Mouse (Mus musculus): ENCODE measurements around the gene Lypd3. TPM values are rescaled to one million over a fixed set of nuclear protein-coding genes. Genes with fewer than 3 reads are reported as not detected.
"Not testable (repeated sequence)": the region's sequence is repeated elsewhere in the genome, so short reads cannot be mapped to it uniquely, and the experiment has no call there.

Lypd3 gene
- polyA plus RNA-seq, 1 experiment from 2014 or later, result 0.05 TPM

- Histone ChIP-seq H3K27ac (ENCODE audit: low read length) (peak within 1 kb of the TSS; percentile 53), H3K27me3 (ENCODE audit: control insufficient read depth, insufficient read depth, low read depth, low read length) (peaks cover 11% of the 10 kb centered on the region), H3K4me1 (ENCODE audit: control insufficient read depth, low read depth, low read length) (peaks cover 22% of the 10 kb centered on the region), H3K9me3 (replicated peaks; ENCODE audit: control insufficient read depth, low read length) (no peaks in the 10 kb centered on the region), H3K9ac (ENCODE audit: low read depth, low read length) (peak within 1 kb of the TSS; percentile 67), H3K4me2 (ENCODE audit: low read depth, low read length) (peak within 1 kb of the TSS; percentile 86), H3K4me3 (ENCODE audit: low read depth, low read length) (peak within 1 kb of the TSS; percentile 72), H3K36me3 (ENCODE audit: control insufficient read depth, insufficient read depth) (no peaks in the 10 kb centered on the region)
- 3% methylated on average over 26 of the region's 27 CpGs for WGBS (ENCODE audit: insufficient replicate concordance)
- ATAC-seq (ENCODE audit: low read depth), result peak; percentile 48
Observed at GRCm38 (mm10) chr7:24610144-24610878, 26.0 kb upstream of the Lypd3 start, which contains the start of gene Phldb3. Gene Phldb3 (plus strand): TSS chr7:24610763.

GRCm38 (mm10) chr7:24610879-24611494, 25.4 kb upstream of the Lypd3 start:
- peaks cover 22% of the 10 kb centered on the region for H3K4me1 ChIP-seq (ENCODE audit: control insufficient read depth, low read depth, low read length)
- peak; percentile 72 for ATAC-seq (ENCODE audit: low read depth)
- H3K4me2 ChIP-seq (ENCODE audit: low read depth, low read length), result peak overlapping the region; percentile 86
- H3K27ac ChIP-seq (ENCODE audit: low read length), result peak overlapping the region; percentile 53
- H3K9ac ChIP-seq (ENCODE audit: low read depth, low read length), result peak overlapping the region; percentile 67
- WGBS (ENCODE audit: insufficient replicate concordance), result under 1% methylated on average over 36 of the region's 36 CpGs
- H3K36me3 ChIP-seq (ENCODE audit: control insufficient read depth, insufficient read depth), result no peaks in the 10 kb centered on the region
- peaks cover 11% of the 10 kb centered on the region for H3K27me3 ChIP-seq (ENCODE audit: control insufficient read depth, insufficient read depth, low read depth, low read length)
- H3K4me3 ChIP-seq (ENCODE audit: low read depth, low read length), result peak overlapping the region; percentile 72
- H3K9me3 ChIP-seq (replicated peaks; ENCODE audit: control insufficient read depth, low read length), result no peaks in the 10 kb centered on the region

- no peak overlapping the region for H3K27ac ChIP-seq (ENCODE audit: low read length)
- H3K36me3 ChIP-seq (ENCODE audit: control insufficient read depth, insufficient read depth), result no peaks in the 10 kb centered on the region
- peaks cover 11% of the 10 kb centered on the region for H3K27me3 ChIP-seq (ENCODE audit: control insufficient read depth, insufficient read depth, low read depth, low read length)
- H3K4me2 ChIP-seq (ENCODE audit: low read depth, low read length), result peak overlapping the region; percentile 86
- no peaks in the 10 kb centered on the region for H3K9me3 ChIP-seq (replicated peaks; ENCODE audit: control insufficient read depth, low read length)
- peak overlapping the region; percentile 67 for H3K9ac ChIP-seq (ENCODE audit: low read depth, low read length)
- H3K4me3 ChIP-seq (ENCODE audit: low read depth, low read length), result peak overlapping the region; percentile 72
- no peak for ATAC-seq (ENCODE audit: low read depth)
- WGBS (ENCODE audit: insufficient replicate concordance), result 12% methylated on average over 7 of the region's 7 CpGs
- peaks cover 22% of the 10 kb centered on the region for H3K4me1 ChIP-seq (ENCODE audit: control insufficient read depth, low read depth, low read length)
Observed at GRCm38 (mm10) chr7:24611709-24612108, 24.6 kb upstream of the Lypd3 start.

- no peak for ATAC-seq (ENCODE audit: low read depth)
Observed at GRCm38 (mm10) chr7:24612308-24612910, 23.9 kb upstream of the Lypd3 start.

GRCm38 (mm10) chr7:24614816-24615215, 21.5 kb upstream of the Lypd3 start:
- no peak overlapping the region for H3K4me2 ChIP-seq (ENCODE audit: low read depth, low read length)
- H3K36me3 ChIP-seq (ENCODE audit: control insufficient read depth, insufficient read depth), result no peaks in the 10 kb centered on the region; the same call in 1 of the 2 replicates
- H3K27me3 ChIP-seq (ENCODE audit: control insufficient read depth, insufficient read depth, low read depth, low read length), result peaks cover 11% of the 10 kb centered on the region
- WGBS (ENCODE audit: insufficient replicate concordance), result 46% methylated on average over 13 of the region's 13 CpGs
- H3K4me1 ChIP-seq (ENCODE audit: control insufficient read depth, low read depth, low read length), result peaks cover 20% of the 10 kb centered on the region
- no peak overlapping the region for H3K4me3 ChIP-seq (ENCODE audit: low read depth, low read length)
- no peak for ATAC-seq (ENCODE audit: low read depth)
- no peak overlapping the region for H3K9ac ChIP-seq (ENCODE audit: low read depth, low read length)
- H3K27ac ChIP-seq (ENCODE audit: low read length), result no peak overlapping the region
- no peaks in the 10 kb centered on the region for H3K9me3 ChIP-seq (replicated peaks; ENCODE audit: control insufficient read depth, low read length)

More at GRCm38 (mm10) chr7:24612308-24612910, 23.9 kb upstream of the Lypd3 start:
- Histone ChIP-seq H3K36me3 (ENCODE audit: control insufficient read depth, insufficient read depth) (no peaks in the 10 kb centered on the region), H3K4me1 (ENCODE audit: control insufficient read depth, low read depth, low read length) (peaks cover 22% of the 10 kb centered on the region), H3K27me3 (ENCODE audit: control insufficient read depth, insufficient read depth, low read depth, low read length) (peaks cover 11% of the 10 kb centered on the region), H3K27ac (ENCODE audit: low read length) (no peak overlapping the region), H3K4me2 (ENCODE audit: low read depth, low read length) (peak overlapping the region; percentile 49), H3K9me3 (replicated peaks; ENCODE audit: control insufficient read depth, low read length) (no peaks in the 10 kb centered on the region), H3K9ac (ENCODE audit: low read depth, low read length) (no peak overlapping the region), H3K4me3 (ENCODE audit: low read depth, low read length) (peak overlapping the region; percentile 16)
- WGBS (ENCODE audit: insufficient replicate concordance), result 9% methylated on average over 27 of the region's 27 CpGs

- H3K36me3 ChIP-seq (ENCODE audit: control insufficient read depth, insufficient read depth), result no peaks in the 10 kb centered on the region; the same call in 1 of the 2 replicates
- H3K27me3 ChIP-seq (ENCODE audit: control insufficient read depth, insufficient read depth, low read depth, low read length), result peaks cover 1% of the 10 kb centered on the region
- ATAC-seq (ENCODE audit: low read depth), result no peak
- no peak overlapping the region for H3K4me2 ChIP-seq (ENCODE audit: low read depth, low read length)
- H3K4me1 ChIP-seq (ENCODE audit: control insufficient read depth, low read depth, low read length), result no peaks in the 10 kb centered on the region; the same call in 1 of the 2 replicates
- H3K27ac ChIP-seq (ENCODE audit: low read length), result no peak overlapping the region
- no peak overlapping the region for H3K4me3 ChIP-seq (ENCODE audit: low read depth, low read length)
- H3K9me3 ChIP-seq (replicated peaks; ENCODE audit: control insufficient read depth, low read length), result no peaks in the 10 kb centered on the region
- H3K9ac ChIP-seq (ENCODE audit: low read depth, low read length), result no peak overlapping the region
- WGBS (ENCODE audit: insufficient replicate concordance), result 14% methylated on average over 8 of the region's 8 CpGs
Observed at GRCm38 (mm10) chr7:24617763-24618162, 18.6 kb upstream of the Lypd3 start.

- WGBS (ENCODE audit: insufficient replicate concordance), result 78% methylated on average over 8 of the region's 8 CpGs
- not testable (repeated sequence) for H3K9me3 ChIP-seq (replicated peaks; ENCODE audit: control insufficient read depth, low read length); H3K4me3 ChIP-seq (ENCODE audit: low read depth, low read length); H3K27me3 ChIP-seq (ENCODE audit: control insufficient read depth, insufficient read depth, low read depth, low read length); H3K4me1 ChIP-seq (ENCODE audit: control insufficient read depth, low read depth, low read length); H3K9ac ChIP-seq (ENCODE audit: low read depth, low read length); H3K27ac ChIP-seq (ENCODE audit: low read length); ATAC-seq (ENCODE audit: low read depth); H3K4me2 ChIP-seq (ENCODE audit: low read depth, low read length); H3K36me3 ChIP-seq (ENCODE audit: control insufficient read depth, insufficient read depth)
Observed at GRCm38 (mm10) chr7:24618374-24618773, 18.0 kb upstream of the Lypd3 start.

- H3K27ac ChIP-seq (ENCODE audit: low read length), result no peak overlapping the region
- no peak overlapping the region for H3K9ac ChIP-seq (ENCODE audit: low read depth, low read length)
- H3K4me2 ChIP-seq (ENCODE audit: low read depth, low read length), result no peak overlapping the region
- no peaks in the 10 kb centered on the region for H3K27me3 ChIP-seq (ENCODE audit: control insufficient read depth, insufficient read depth, low read depth, low read length)
- ATAC-seq (ENCODE audit: low read depth), result no peak
- WGBS (ENCODE audit: insufficient replicate concordance), result 69% methylated on average over 13 of the region's 13 CpGs
- H3K4me1 ChIP-seq (ENCODE audit: control insufficient read depth, low read depth, low read length), result no peaks in the 10 kb centered on the region
- H3K36me3 ChIP-seq (ENCODE audit: control insufficient read depth, insufficient read depth), result no peaks in the 10 kb centered on the region; the same call in 1 of the 2 replicates
- H3K9me3 ChIP-seq (replicated peaks; ENCODE audit: control insufficient read depth, low read length), result no peaks in the 10 kb centered on the region
- H3K4me3 ChIP-seq (ENCODE audit: low read depth, low read length), result no peak overlapping the region
Observed at GRCm38 (mm10) chr7:24619671-24620397, 16.5 kb upstream of the Lypd3 start.
